Mouse (Mus musculus): ENCODE data around the gene Adora2a. TPM values are rescaled to one million over a fixed set of nuclear protein-coding genes. Genes with fewer than 3 reads are reported as not detected.

Gene Adora2a
- polyA plus RNA-seq, 1 experiment from 2014 or later, result 3.5 TPM

- no peaks in the 10 kb centered on the region for H3K4me1 ChIP-seq (ENCODE audit: control insufficient read depth, insufficient read depth, low read length)
- H3K4me2 ChIP-seq (ENCODE audit: low read depth, severe bottlenecking), result no peak overlapping the region
- 96% methylated on average over 4 of the region's 4 CpGs for WGBS
- no peaks in the 10 kb centered on the region for H3K27me3 ChIP-seq (ENCODE audit: control insufficient read depth, insufficient read depth, low read length)
- no peaks in the 10 kb centered on the region for H3K9me3 ChIP-seq (ENCODE audit: control insufficient read depth, low read length)
- DNase-seq (ENCODE audit: low spot score) (no peak), ATAC-seq (ENCODE audit: insufficient number of reproducible peaks, low FRiP score, low TSS enrichment, low read depth) (no peak)
- H3K36me3 ChIP-seq (ENCODE audit: control insufficient read depth, insufficient read depth, low read length), result no peaks in the 10 kb centered on the region; the same call in 1 of the 2 replicates
- H3K4me3 ChIP-seq (ENCODE audit: low read depth, low read length), result no peak overlapping the region
- no peak overlapping the region for H3K27ac ChIP-seq (replicated peaks; ENCODE audit: low read depth, low read length)
- H3K9ac ChIP-seq (ENCODE audit: low read length), result no peak overlapping the region
These were observed 14.7 kb upstream of the Adora2a start for GRCm38 (mm10) chr10:75301937-75302336.

DNA sequence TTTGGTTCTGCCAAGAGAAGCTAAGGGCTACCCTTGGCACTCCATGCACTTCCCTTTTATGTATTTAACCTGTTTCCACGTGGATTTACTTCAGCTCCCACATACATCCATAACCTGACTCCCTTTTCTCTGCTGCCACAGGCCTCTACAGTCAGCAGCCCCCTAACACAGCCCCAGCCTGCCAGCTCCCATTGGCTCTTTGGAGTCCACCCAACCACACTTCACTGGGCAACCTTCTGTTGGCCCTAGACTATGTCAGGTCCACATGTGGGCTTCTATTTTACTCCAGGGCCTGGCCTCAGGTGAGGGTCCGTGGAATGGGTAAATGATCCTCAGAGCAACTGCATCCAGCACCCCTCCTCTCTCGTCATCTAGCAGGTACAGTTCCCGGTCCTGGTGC lies 14.1 kb upstream of the Adora2a start:
- DNase-seq (ENCODE audit: low spot score) (no peak), ATAC-seq (ENCODE audit: insufficient number of reproducible peaks, low FRiP score, low TSS enrichment, low read depth) (no peak)
- Histone ChIP-seq H3K4me1 (ENCODE audit: control insufficient read depth, insufficient read depth, low read length) (no peaks in the 10 kb centered on the region), H3K9ac (ENCODE audit: low read length) (no peak overlapping the region), H3K27ac (replicated peaks; ENCODE audit: low read depth, low read length) (no peak overlapping the region), H3K36me3 (ENCODE audit: control insufficient read depth, insufficient read depth, low read length) (peaks cover under 1% of the 10 kb centered on the region; the same call in 1 of the 2 replicates), H3K9me3 (ENCODE audit: control insufficient read depth, low read length) (no peaks in the 10 kb centered on the region), H3K4me2 (ENCODE audit: low read depth, severe bottlenecking) (no peak overlapping the region), H3K27me3 (ENCODE audit: control insufficient read depth, insufficient read depth, low read length) (no peaks in the 10 kb centered on the region), H3K4me3 (ENCODE audit: low read depth, low read length) (no peak overlapping the region)
- WGBS, result 92% methylated on average over 4 of the region's 4 CpGs

GRCm38 (mm10) chr10:75303324-75304048 lies 13.2 kb upstream of the Adora2a start:
- 86% methylated on average over 8 of the region's 8 CpGs for WGBS
- Histone ChIP-seq H3K9me3 (ENCODE audit: control insufficient read depth, low read length) (no peaks in the 10 kb centered on the region), H3K4me1 (ENCODE audit: control insufficient read depth, insufficient read depth, low read length) (no peaks in the 10 kb centered on the region), H3K9ac (ENCODE audit: low read length) (no peak overlapping the region), H3K27ac (replicated peaks; ENCODE audit: low read depth, low read length) (no peak overlapping the region), H3K4me3 (ENCODE audit: low read depth, low read length) (no peak overlapping the region), H3K36me3 (ENCODE audit: control insufficient read depth, insufficient read depth, low read length) (peaks cover 9% of the 10 kb centered on the region; the same call in 1 of the 2 replicates), H3K27me3 (ENCODE audit: control insufficient read depth, insufficient read depth, low read length) (no peaks in the 10 kb centered on the region), H3K4me2 (ENCODE audit: low read depth, severe bottlenecking) (no peak overlapping the region)
- DNase-seq (ENCODE audit: low spot score) (no peak), ATAC-seq (ENCODE audit: insufficient number of reproducible peaks, low FRiP score, low TSS enrichment, low read depth) (no peak)

DNA sequence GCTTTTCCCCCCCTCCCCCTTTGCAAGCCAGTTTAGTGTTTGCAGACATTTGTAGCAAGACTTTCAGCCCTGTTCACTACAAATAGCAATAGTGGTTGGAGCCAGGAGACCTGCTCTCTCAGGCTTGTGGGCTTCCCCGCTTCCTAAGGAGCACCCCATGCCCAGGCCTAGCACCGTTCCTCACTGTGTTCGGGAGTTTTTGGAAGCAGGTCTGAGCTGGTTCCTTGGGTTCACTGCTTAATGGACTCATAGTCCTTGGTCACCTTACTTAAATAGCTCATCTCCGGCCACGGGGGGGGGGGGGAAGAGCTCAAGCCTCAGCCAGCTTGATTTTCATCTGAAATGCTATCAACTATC lies 12.7 kb upstream of the Adora2a start:
- H3K9ac ChIP-seq (ENCODE audit: low read length), result no peak overlapping the region; the same call in 1 of the 2 replicates
- no peak for DNase-seq (ENCODE audit: low spot score)
- no peaks in the 10 kb centered on the region for H3K27me3 ChIP-seq (ENCODE audit: control insufficient read depth, insufficient read depth, low read length)
- WGBS, result 88% methylated on average over 5 of the region's 5 CpGs
- no peaks in the 10 kb centered on the region for H3K4me1 ChIP-seq (ENCODE audit: control insufficient read depth, insufficient read depth, low read length)
- H3K9me3 ChIP-seq (ENCODE audit: control insufficient read depth, low read length), result no peaks in the 10 kb centered on the region
- no peak for ATAC-seq (ENCODE audit: insufficient number of reproducible peaks, low FRiP score, low TSS enrichment, low read depth)
- H3K4me3 ChIP-seq (ENCODE audit: low read depth, low read length), result no peak overlapping the region
- H3K4me2 ChIP-seq (ENCODE audit: low read depth, severe bottlenecking), result no peak overlapping the region
- no peak overlapping the region for H3K27ac ChIP-seq (replicated peaks; ENCODE audit: low read depth, low read length)
- H3K36me3 ChIP-seq (ENCODE audit: control insufficient read depth, insufficient read depth, low read length), result peaks cover 9% of the 10 kb centered on the region; the same call in 1 of the 2 replicates

DNA sequence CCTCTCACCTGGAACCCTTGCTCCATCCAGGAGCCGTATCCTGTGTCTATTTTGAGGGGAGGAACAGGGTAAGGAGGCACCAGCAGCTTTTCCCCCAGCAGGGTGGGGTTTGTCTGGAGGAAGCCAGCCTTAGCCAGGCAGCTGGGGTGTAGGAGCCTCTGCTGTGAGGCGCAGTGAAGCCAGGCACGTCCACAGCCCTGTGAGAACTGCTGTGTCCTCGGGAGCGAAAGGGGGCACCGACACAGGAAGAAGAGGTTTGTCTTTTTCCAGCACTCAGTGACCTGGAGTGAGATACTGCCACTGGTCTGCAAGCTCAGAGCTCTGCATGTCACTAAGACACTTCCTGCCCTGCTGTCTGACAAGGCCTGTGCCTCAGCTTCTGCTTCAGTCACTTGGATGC lies 12.3 kb upstream of the Adora2a start:
- peaks cover 9% of the 10 kb centered on the region; the same call in 1 of the 2 replicates for H3K36me3 ChIP-seq (ENCODE audit: control insufficient read depth, insufficient read depth, low read length)
- H3K9ac ChIP-seq (ENCODE audit: low read length), result no peak overlapping the region; the same call in 1 of the 2 replicates
- H3K4me2 ChIP-seq (ENCODE audit: low read depth, severe bottlenecking), result no peak overlapping the region
- H3K27ac ChIP-seq (replicated peaks; ENCODE audit: low read depth, low read length), result no peak overlapping the region
- H3K27me3 ChIP-seq (ENCODE audit: control insufficient read depth, insufficient read depth, low read length), result no peaks in the 10 kb centered on the region
- no peaks in the 10 kb centered on the region for H3K9me3 ChIP-seq (ENCODE audit: control insufficient read depth, low read length)
- no peak overlapping the region for H3K4me3 ChIP-seq (ENCODE audit: low read depth, low read length)
- H3K4me1 ChIP-seq (ENCODE audit: control insufficient read depth, insufficient read depth, low read length), result no peaks in the 10 kb centered on the region
- DNase-seq (ENCODE audit: low spot score) (no peak), ATAC-seq (ENCODE audit: insufficient number of reproducible peaks, low FRiP score, low TSS enrichment, low read depth) (no peak)
- WGBS, result 81% methylated on average over 6 of the region's 6 CpGs

DNA sequence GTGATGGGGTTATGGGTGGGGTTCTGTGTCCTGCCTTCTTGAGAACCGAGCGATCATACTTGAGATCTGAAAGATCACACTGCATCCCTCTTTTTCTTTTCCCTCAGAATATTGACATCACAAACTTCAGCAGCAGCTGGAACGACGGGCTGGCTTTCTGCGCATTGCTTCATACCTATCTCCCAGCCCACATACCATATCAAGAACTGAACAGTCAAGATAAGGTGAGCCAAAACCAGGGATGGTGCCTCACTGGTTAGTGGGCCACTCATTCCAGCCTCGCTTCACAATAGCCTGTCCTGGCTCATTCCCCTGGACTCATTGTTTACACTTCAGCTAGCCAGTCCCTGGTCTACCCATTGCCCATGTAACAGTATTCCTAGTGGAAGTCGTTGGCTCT lies 9.5 kb upstream of the Adora2a start:
- Histone ChIP-seq H3K27me3 (ENCODE audit: control insufficient read depth, insufficient read depth, low read length) (no peaks in the 10 kb centered on the region), H3K9me3 (ENCODE audit: control insufficient read depth, low read length) (no peaks in the 10 kb centered on the region), H3K36me3 (ENCODE audit: control insufficient read depth, insufficient read depth, low read length) (peaks cover 17% of the 10 kb centered on the region; the same call in 1 of the 2 replicates), H3K4me1 (ENCODE audit: control insufficient read depth, insufficient read depth, low read length) (no peaks in the 10 kb centered on the region), H3K4me3 (ENCODE audit: low read depth, low read length) (no peak overlapping the region), H3K27ac (replicated peaks; ENCODE audit: low read depth, low read length) (no peak overlapping the region), H3K4me2 (ENCODE audit: low read depth, severe bottlenecking) (no peak overlapping the region), H3K9ac (ENCODE audit: low read length) (no peak overlapping the region)
- DNase-seq (ENCODE audit: low spot score) (no peak), ATAC-seq (ENCODE audit: insufficient number of reproducible peaks, low FRiP score, low TSS enrichment, low read depth) (no peak)
- WGBS, result 94% methylated on average over 7 of the region's 7 CpGs

DNA sequence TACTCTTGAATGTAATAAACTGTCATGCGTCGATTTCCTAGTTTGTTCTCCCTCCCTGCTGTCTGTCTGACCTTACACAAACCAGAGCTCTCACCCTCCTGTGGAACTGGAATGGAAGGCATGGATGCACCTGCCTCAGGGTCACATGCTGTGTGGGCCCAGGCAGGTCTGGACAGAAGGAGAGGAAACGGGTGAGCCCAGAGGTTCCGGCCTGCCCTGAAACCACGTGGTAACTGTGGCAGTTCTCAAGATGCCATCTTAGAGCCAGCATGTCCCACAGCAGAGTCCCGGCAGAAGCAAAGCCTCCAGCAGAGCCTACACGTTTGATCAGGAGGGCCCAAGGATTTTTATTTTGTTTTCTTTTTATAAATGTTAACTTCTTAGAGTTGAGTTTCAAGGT lies 4.3 kb upstream of the Adora2a start:
- DNase-seq (ENCODE audit: low spot score) (no peak), ATAC-seq (ENCODE audit: insufficient number of reproducible peaks, low FRiP score, low TSS enrichment, low read depth) (no peak)
- no peaks in the 10 kb centered on the region for H3K4me1 ChIP-seq (ENCODE audit: control insufficient read depth, insufficient read depth, low read length)
- no peak overlapping the region for H3K4me3 ChIP-seq (ENCODE audit: low read depth, low read length)
- no peaks in the 10 kb centered on the region for H3K9me3 ChIP-seq (ENCODE audit: control insufficient read depth, low read length)
- 84% methylated on average over 7 of the region's 7 CpGs for WGBS
- no peak overlapping the region for H3K4me2 ChIP-seq (ENCODE audit: low read depth, severe bottlenecking)
- H3K36me3 ChIP-seq (ENCODE audit: control insufficient read depth, insufficient read depth, low read length), result peaks cover 17% of the 10 kb centered on the region; the same call in 1 of the 2 replicates
- H3K9ac ChIP-seq (ENCODE audit: low read length), result no peak overlapping the region
- H3K27me3 ChIP-seq (ENCODE audit: control insufficient read depth, insufficient read depth, low read length), result peaks cover 16% of the 10 kb centered on the region
- H3K27ac ChIP-seq (replicated peaks; ENCODE audit: low read depth, low read length), result no peak overlapping the region

GRCm38 (mm10) chr10:75314190-75314980 lies 2.3 kb upstream of the Adora2a start:
- H3K4me1 ChIP-seq (ENCODE audit: control insufficient read depth, insufficient read depth, low read length), result no peaks in the 10 kb centered on the region
- H3K4me2 ChIP-seq (ENCODE audit: low read depth, severe bottlenecking), result no peak overlapping the region
- no peaks in the 10 kb centered on the region for H3K9me3 ChIP-seq (ENCODE audit: control insufficient read depth, low read length)
- peaks cover 32% of the 10 kb centered on the region for H3K27me3 ChIP-seq (ENCODE audit: control insufficient read depth, insufficient read depth, low read length)
- ATAC-seq (ENCODE audit: insufficient number of reproducible peaks, low FRiP score, low TSS enrichment, low read depth) (0 out of 2 replicates have a peak, but pooled peaks have one; percentile 37), DNase-seq (ENCODE audit: low spot score) (peak; percentile 40)
- H3K27ac ChIP-seq (replicated peaks; ENCODE audit: low read depth, low read length), result no peak overlapping the region
- 81% methylated on average over 6 of the region's 6 CpGs for WGBS
- no peak overlapping the region for H3K4me3 ChIP-seq (ENCODE audit: low read depth, low read length)
- no peak overlapping the region for H3K9ac ChIP-seq (ENCODE audit: low read length)
- peaks cover 8% of the 10 kb centered on the region; the same call in 1 of the 2 replicates for H3K36me3 ChIP-seq (ENCODE audit: control insufficient read depth, insufficient read depth, low read length)
